Comparison of ENCODE assay signal across 27 mouse cellular contexts in genomic region chr16:84263746-84264145, GRCm38 (mm10).
"Had no signal": no experiment of that assay in that cellular context is flagged by ENCODE, and none has a peak within 500 bp of the region (broad histone marks: within the 10 kb centered on the region; RNA-seq: fewer than 3 reads in every experiment).

No protein-coding gene starts in this region.

- H3K9me3 ChIP-seq: heart, embryonic 13.5 days; heart, embryonic 15.5 days; hindbrain, embryonic 13.5 days; hindbrain, embryonic 15.5 days; kidney, embryonic 15.5 days; limb, embryonic 10.5 days; limb, embryonic 12.5 days; liver, embryonic 13.5 days had no signal

- H3K36me3 ChIP-seq: heart, embryonic 13.5 days; heart, embryonic 15.5 days; hindbrain, embryonic 13.5 days; hindbrain, embryonic 15.5 days; kidney, embryonic 15.5 days; limb, embryonic 10.5 days; limb, embryonic 12.5 days; liver, embryonic 13.5 days had no signal

- H3K4me3 ChIP-seq: heart, adult 2 months; heart, embryonic 13.5 days; heart, embryonic 15.5 days; hindbrain, embryonic 13.5 days; hindbrain, embryonic 15.5 days; kidney, embryonic 15.5 days; limb, embryonic 10.5 days; limb, embryonic 12.5 days; liver, embryonic 13.5 days had no signal

- ATAC-seq: hindbrain, postnatal 0 days; intestine, embryonic 16.5 days had no signal

- H3K9ac ChIP-seq: heart, embryonic 13.5 days; heart, embryonic 15.5 days; hindbrain, embryonic 13.5 days; hindbrain, embryonic 15.5 days; kidney, embryonic 15.5 days; limb, embryonic 12.5 days; liver, embryonic 13.5 days had no signal

- DNase-seq: gastrocnemius, postnatal 14 days; gastrocnemius, postnatal 36 days; heart, adult 11 months; heart, adult 2 months; heart, postnatal 14 days; heart, postnatal 36 days; kidney, adult 11 months; kidney, adult 2 months; kidney, adult 9 months; kidney, postnatal 14 days; kidney, postnatal 36 days; layer of hippocampus, adult 9-11 months; layer of hippocampus, postnatal 36 days; liver; liver, embryonic 13.5 days had no signal

- H3K27ac ChIP-seq: heart, adult 2 months; heart, embryonic 13.5 days; heart, embryonic 15.5 days; hindbrain, embryonic 13.5 days; hindbrain, embryonic 15.5 days; hindbrain, postnatal 0 days; kidney, embryonic 15.5 days; kidney, postnatal 0 days; limb, embryonic 10.5 days; limb, embryonic 12.5 days; liver, embryonic 13.5 days had no signal

- H3K4me1 ChIP-seq: heart, embryonic 13.5 days; heart, embryonic 15.5 days; hindbrain, embryonic 13.5 days; hindbrain, embryonic 15.5 days; kidney, embryonic 15.5 days; limb, embryonic 10.5 days; limb, embryonic 12.5 days; liver, embryonic 13.5 days had no signal

- H3K27me3 ChIP-seq: heart, embryonic 13.5 days; heart, embryonic 15.5 days; hindbrain, embryonic 13.5 days; hindbrain, embryonic 15.5 days; kidney, embryonic 15.5 days; limb, embryonic 12.5 days; liver, embryonic 13.5 days had no signal

- H3K4me2 ChIP-seq: heart, embryonic 11.5 days; heart, embryonic 13.5 days; heart, embryonic 15.5 days; hindbrain, embryonic 13.5 days; hindbrain, embryonic 15.5 days; kidney, embryonic 15.5 days; limb, embryonic 12.5 days; liver, embryonic 11.5 days; liver, embryonic 13.5 days had no signal
